Mouse (Mus musculus): ENCODE data around the gene Crtc3.

DNA sequence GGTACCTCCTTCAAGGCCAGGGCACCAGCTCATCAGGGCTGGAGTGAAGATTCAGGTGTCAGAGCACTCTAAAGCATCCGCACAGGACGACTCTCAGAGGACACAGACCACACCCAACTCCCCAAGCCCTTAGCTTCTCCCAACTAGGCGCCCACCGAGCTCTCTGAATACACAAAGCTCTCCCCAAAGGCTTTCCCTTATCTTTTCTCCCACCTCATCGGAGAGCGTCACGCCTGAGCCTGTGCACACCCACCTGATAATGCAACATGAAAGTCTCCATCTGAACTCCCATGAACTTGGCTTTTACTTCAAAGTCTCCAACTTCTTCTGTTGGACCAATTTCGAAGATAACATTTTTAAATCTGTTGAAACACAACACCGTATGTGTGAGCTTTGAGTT lies 28.1 kb upstream of the Crtc3 start:
- no peak for TF ChIP-seq CTCF (IDR thresholded peaks at IDR 0.05; ENCODE audit: borderline replicate concordance, insufficient read depth, low read depth, low read length)
- no peak for TF ChIP-seq POLR2A (IDR thresholded peaks at IDR 0.05; ENCODE audit: borderline replicate concordance, insufficient read depth, low read length)

Measured in cerebellum, adult 2 months (tissue).